Mouse (Mus musculus): ENCODE measurements at regions not wholly inside any gene's neighbourhood (a gene's known extent, or its start where the extent isn't known, plus 50 kb on each side); places are given as distances from the start of the nearest gene placed in this dataset.

GRCm38 (mm10) chr9:61028775-61029401, 234.5 kb downstream of the Uaca start:
- ATAC-seq (ENCODE audit: low FRiP score, low read depth) (no peak), DNase-seq (ENCODE audit: low spot score) (no peak)
- WGBS: 47% methylated on average over 12 of the region's 12 CpGs
- Histone ChIP-seq H3K9me3 (ENCODE audit: control insufficient read depth, low read length) (no peaks in the 10 kb centered on the region), H3K9ac (ENCODE audit: low read depth, low read length, severe bottlenecking) (no peak overlapping the region), H3K27me3 (ENCODE audit: control insufficient read depth, insufficient read depth, low read length) (peaks cover 4% of the 10 kb centered on the region; the same call in 1 of the 2 replicates), H3K4me3 (replicated peaks; ENCODE audit: low read length) (no peak overlapping the region), H3K4me1 (ENCODE audit: control insufficient read depth, insufficient read depth, low read length) (peaks cover 17% of the 10 kb centered on the region), H3K4me2 (replicated peaks; ENCODE audit: low read depth, low read length, severe bottlenecking) (no peak overlapping the region), H3K27ac (replicated peaks; ENCODE audit: low read depth, low read length) (no peak overlapping the region), H3K36me3 (ENCODE audit: control insufficient read depth, insufficient read depth, low read length) (no peaks in the 10 kb centered on the region)
- no peak for TF ChIP-seq POLR2A (IDR thresholded peaks at IDR 0.05; ENCODE audit: borderline replicate concordance, extremely low read depth, insufficient read depth, insufficient read length)

GRCm38 (mm10) chr9:61031699-61032447, 237.5 kb downstream of the Uaca start:
- H3K4me2 ChIP-seq (replicated peaks; ENCODE audit: low read depth, low read length, severe bottlenecking): no peak overlapping the region
- no peaks in the 10 kb centered on the region for H3K27me3 ChIP-seq (ENCODE audit: control insufficient read depth, insufficient read depth, low read length)
- H3K4me1 ChIP-seq (ENCODE audit: control insufficient read depth, insufficient read depth, low read length): peaks cover 17% of the 10 kb centered on the region
- no peaks in the 10 kb centered on the region for H3K9me3 ChIP-seq (ENCODE audit: control insufficient read depth, low read length)
- no peak overlapping the region for H3K27ac ChIP-seq (replicated peaks; ENCODE audit: low read depth, low read length)
- H3K9ac ChIP-seq (ENCODE audit: low read depth, low read length, severe bottlenecking): no peak overlapping the region
- DNase-seq (ENCODE audit: low spot score) (no peak), ATAC-seq (ENCODE audit: low FRiP score, low read depth) (no peak)
- H3K4me3 ChIP-seq (replicated peaks; ENCODE audit: low read length): no peak overlapping the region
- TF ChIP-seq POLR2A (IDR thresholded peaks at IDR 0.05; ENCODE audit: borderline replicate concordance, extremely low read depth, insufficient read depth, insufficient read length): no peak
- 68% methylated on average over 26 of the region's 26 CpGs for WGBS
- no peaks in the 10 kb centered on the region for H3K36me3 ChIP-seq (ENCODE audit: control insufficient read depth, insufficient read depth, low read length)

- H3K27ac ChIP-seq (replicated peaks; ENCODE audit: low read depth, low read length): no peak overlapping the region
Observed at GRCm38 (mm10) chr9:61032448-61033433, 238.4 kb downstream of the Uaca start.

GRCm38 (mm10) chr9:61033593-61033992, 239.3 kb downstream of the Uaca start:
- no peaks in the 10 kb centered on the region for H3K9me3 ChIP-seq (ENCODE audit: control insufficient read depth, low read length)
- H3K27me3 ChIP-seq (ENCODE audit: control insufficient read depth, insufficient read depth, low read length): no peaks in the 10 kb centered on the region
- TF ChIP-seq POLR2A (IDR thresholded peaks at IDR 0.05; ENCODE audit: borderline replicate concordance, extremely low read depth, insufficient read depth, insufficient read length): no peak
- H3K9ac ChIP-seq (ENCODE audit: low read depth, low read length, severe bottlenecking): no peak overlapping the region
- no peak overlapping the region for H3K4me2 ChIP-seq (replicated peaks; ENCODE audit: low read depth, low read length, severe bottlenecking)
- peaks cover 17% of the 10 kb centered on the region for H3K4me1 ChIP-seq (ENCODE audit: control insufficient read depth, insufficient read depth, low read length)
- H3K36me3 ChIP-seq (ENCODE audit: control insufficient read depth, insufficient read depth, low read length): no peaks in the 10 kb centered on the region
- H3K4me3 ChIP-seq (replicated peaks; ENCODE audit: low read length): no peak overlapping the region
- DNase-seq (ENCODE audit: low spot score) (no peak), ATAC-seq (ENCODE audit: low FRiP score, low read depth) (no peak)
- 75% methylated on average over 9 of the region's 9 CpGs for WGBS
- H3K27ac ChIP-seq (replicated peaks; ENCODE audit: low read depth, low read length): no peak overlapping the region

More at GRCm38 (mm10) chr9:61032448-61033433, 238.4 kb downstream of the Uaca start:
- ATAC-seq (ENCODE audit: low FRiP score, low read depth) (no peak), DNase-seq (ENCODE audit: low spot score) (peak; percentile 48)
- no peak overlapping the region for H3K4me2 ChIP-seq (replicated peaks; ENCODE audit: low read depth, low read length, severe bottlenecking)
- no peak overlapping the region for H3K4me3 ChIP-seq (replicated peaks; ENCODE audit: low read length)
- no peaks in the 10 kb centered on the region for H3K27me3 ChIP-seq (ENCODE audit: control insufficient read depth, insufficient read depth, low read length)
- H3K9me3 ChIP-seq (ENCODE audit: control insufficient read depth, low read length): no peaks in the 10 kb centered on the region
- 61% methylated on average over 23 of the region's 23 CpGs for WGBS
- TF ChIP-seq POLR2A (IDR thresholded peaks at IDR 0.05; ENCODE audit: borderline replicate concordance, extremely low read depth, insufficient read depth, insufficient read length): no peak
- peaks cover 17% of the 10 kb centered on the region for H3K4me1 ChIP-seq (ENCODE audit: control insufficient read depth, insufficient read depth, low read length)
- H3K9ac ChIP-seq (ENCODE audit: low read depth, low read length, severe bottlenecking): no peak overlapping the region
- no peaks in the 10 kb centered on the region for H3K36me3 ChIP-seq (ENCODE audit: control insufficient read depth, insufficient read depth, low read length)

GRCm38 (mm10) chr9:61042063-61042462, 247.7 kb downstream of the Uaca start:
- H3K4me3 ChIP-seq (replicated peaks; ENCODE audit: low read length): no peak overlapping the region
- no peak for TF ChIP-seq POLR2A (IDR thresholded peaks at IDR 0.05; ENCODE audit: borderline replicate concordance, extremely low read depth, insufficient read depth, insufficient read length)
- H3K4me2 ChIP-seq (replicated peaks; ENCODE audit: low read depth, low read length, severe bottlenecking): no peak overlapping the region
- no peaks in the 10 kb centered on the region for H3K4me1 ChIP-seq (ENCODE audit: control insufficient read depth, insufficient read depth, low read length)
- 44% methylated on average over 2 of the region's 2 CpGs for whole genome bisulfite sequencing
- no peak overlapping the region for H3K27ac ChIP-seq (replicated peaks; ENCODE audit: low read depth, low read length)
- DNase-seq (ENCODE audit: low spot score) (no peak), ATAC-seq (ENCODE audit: low FRiP score, low read depth) (no peak)
- H3K9me3 ChIP-seq (ENCODE audit: control insufficient read depth, low read length): no peaks in the 10 kb centered on the region
- no peaks in the 10 kb centered on the region for H3K36me3 ChIP-seq (ENCODE audit: control insufficient read depth, insufficient read depth, low read length)
- peaks cover 2% of the 10 kb centered on the region; the same call in 1 of the 2 replicates for H3K27me3 ChIP-seq (ENCODE audit: control insufficient read depth, insufficient read depth, low read length)
- no peak overlapping the region for H3K9ac ChIP-seq (ENCODE audit: low read depth, low read length, severe bottlenecking)
